Mouse (Mus musculus) left cerebral cortex, postnatal 14 days (tissue): ENCODE data around the gene Auts2. TPM values are rescaled to one million over a fixed set of nuclear protein-coding genes. Genes with fewer than 3 reads are reported as not detected.

Experiments
- DNase-seq, 2 experiments: peaks; one replicate each; pipeline ENCODE4 v3.0.0; 2021 to 2022; ENCODE audit warnings: low spot score in 2 of 2, mixed read lengths in 1 of 2
- intact Hi-C: fragments of 180-260 bp; cut with DNase I; formaldehyde crosslinking; loops from one replicate; pipeline ENCODE4 v1.15.1; 2025
- total RNA-seq, 2 experiments: library from RNA; stranded (reverse); gene quantifications; 2 replicates each; pipeline ENCODE4 v1.2.3; 2021

Auts2 gene
- total RNA-seq, 2 experiments from 2014 or later = 88.7 to 96.9 TPM

- intact Hi-C loops = loop anchor here (5.0 to 10.0 kb wide), 3 partner anchors 312 to 1565 kb away; partner anchors contain the start of gene Auts2
- peak; percentile 72 to 78 for DNase-seq
Observed at GRCm38 (mm10) chr5:132229644-132230357, 313.3 kb downstream of the Auts2 start.

DNA sequence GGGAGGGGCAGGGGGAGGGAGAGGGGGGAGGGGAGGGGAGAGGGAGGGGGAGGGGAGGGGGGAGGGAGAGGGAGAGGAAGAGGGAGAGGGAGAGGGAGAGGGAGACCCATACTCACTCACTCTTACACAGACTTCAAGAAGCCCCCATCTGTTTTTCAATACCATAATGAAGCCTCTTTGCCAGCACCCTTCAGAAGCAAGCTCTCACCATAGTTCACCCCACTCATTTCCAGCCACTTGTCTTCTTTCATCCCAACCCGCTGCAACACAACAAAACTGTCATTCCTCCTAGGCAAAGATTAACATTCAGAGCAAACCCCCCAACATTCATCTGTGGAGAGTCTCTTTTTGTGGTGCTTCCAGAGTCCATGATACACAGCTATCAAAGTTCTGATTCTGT is 314.1 kb downstream of the Auts2 start:
- DNase-seq = no peak
- intact Hi-C loops = no loop called here

GRCm38 (mm10) chr5:132220376-132220930 is 322.7 kb downstream of the Auts2 start:
- intact Hi-C loops = no loop called here
- DNase-seq = no peak

DNA sequence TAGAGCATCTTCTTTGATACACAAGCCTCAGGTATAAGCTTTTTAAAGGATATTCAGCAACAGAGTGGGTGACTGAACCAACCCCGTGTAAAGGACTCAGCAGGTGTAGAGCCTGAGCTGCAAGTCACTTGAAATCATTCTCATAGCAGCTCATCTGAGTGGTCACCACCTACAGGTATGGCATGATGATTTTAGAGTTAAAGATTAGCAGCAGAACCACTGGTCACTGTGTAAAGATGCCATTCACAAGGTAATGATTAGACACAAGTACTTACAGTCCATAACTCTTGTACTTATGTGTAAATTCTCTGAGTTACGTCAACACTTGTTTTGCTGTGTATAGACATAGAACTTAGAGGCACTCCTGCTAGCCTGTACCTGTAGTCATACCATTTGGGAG is 327.0 kb downstream of the Auts2 start:
- intact Hi-C loops = no loop called here
- no peak for DNase-seq

- DNase-seq = no peak
- intact Hi-C loops = no loop called here
Observed at GRCm38 (mm10) chr5:132212446-132212845, 330.7 kb downstream of the Auts2 start.

GRCm38 (mm10) chr5:132209694-132210093 is 333.4 kb downstream of the Auts2 start:
- intact Hi-C loops = no loop called here
- DNase-seq = no peak

DNA sequence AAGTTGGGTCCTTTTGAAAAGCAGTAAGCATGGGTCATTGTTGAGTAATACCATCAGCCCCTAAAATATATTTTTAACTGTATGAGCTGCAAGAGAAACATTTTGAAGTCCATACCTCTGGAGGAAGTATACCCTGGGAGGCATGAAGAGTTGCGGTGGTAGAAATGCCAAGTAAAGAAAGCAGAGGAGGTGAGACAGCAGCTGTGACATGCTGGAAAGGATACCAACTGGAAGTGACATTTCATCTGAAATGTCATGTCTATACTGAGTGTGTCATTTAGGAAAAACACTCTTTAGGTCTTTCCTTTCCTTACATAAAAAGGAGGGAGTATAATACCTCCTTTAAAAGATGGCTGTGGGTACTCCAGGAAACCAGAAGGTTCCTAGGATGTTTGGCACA is 336.9 kb downstream of the Auts2 start:
- peak in 1 of 2 experiments; percentile 18 for DNase-seq

GRCm38 (mm10) chr5:132203846-132204245 is 339.3 kb downstream of the Auts2 start:
- intact Hi-C loops = no loop called here
- DNase-seq = no peak

More for the DNA sequence above, 336.9 kb downstream of the Auts2 start:
- intact Hi-C loops = no loop called here

DNA sequence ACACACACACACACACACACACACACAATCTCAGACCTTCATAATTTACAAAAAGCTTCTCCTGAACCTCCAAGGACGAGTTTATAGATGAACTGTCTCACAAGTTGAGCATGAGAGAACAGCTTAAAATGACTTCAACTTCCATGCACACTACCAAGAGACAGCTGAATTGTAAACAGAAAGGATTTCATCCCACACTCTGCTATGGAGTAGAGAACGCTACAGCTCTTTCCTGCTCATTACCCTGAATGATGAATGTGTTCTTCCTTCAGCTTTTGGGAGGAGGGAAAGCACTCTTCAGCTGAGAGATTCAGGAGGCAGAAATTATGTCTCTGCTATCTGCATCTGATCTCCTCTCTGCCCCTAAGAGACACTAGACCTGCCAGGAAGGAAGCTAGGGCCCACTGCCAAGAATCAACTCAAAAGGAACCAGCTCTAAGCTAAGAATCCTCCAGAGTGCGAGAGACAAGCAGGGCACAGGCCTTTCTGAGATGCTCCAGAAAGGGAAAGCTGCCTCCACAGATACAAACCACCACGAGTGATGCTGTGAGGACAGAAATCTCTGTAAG is 342.0 kb downstream of the Auts2 start:
- intact Hi-C loops = no loop called here
- peak in 1 of 2 experiments; percentile 23 for DNase-seq

- intact Hi-C loops = no loop called here
- no peak for DNase-seq
Observed at GRCm38 (mm10) chr5:132200595-132200994, 342.5 kb downstream of the Auts2 start.

- intact Hi-C loops = no loop called here
- DNase-seq = no peak
Observed at GRCm38 (mm10) chr5:132195048-132195533, 348.1 kb downstream of the Auts2 start.

DNA sequence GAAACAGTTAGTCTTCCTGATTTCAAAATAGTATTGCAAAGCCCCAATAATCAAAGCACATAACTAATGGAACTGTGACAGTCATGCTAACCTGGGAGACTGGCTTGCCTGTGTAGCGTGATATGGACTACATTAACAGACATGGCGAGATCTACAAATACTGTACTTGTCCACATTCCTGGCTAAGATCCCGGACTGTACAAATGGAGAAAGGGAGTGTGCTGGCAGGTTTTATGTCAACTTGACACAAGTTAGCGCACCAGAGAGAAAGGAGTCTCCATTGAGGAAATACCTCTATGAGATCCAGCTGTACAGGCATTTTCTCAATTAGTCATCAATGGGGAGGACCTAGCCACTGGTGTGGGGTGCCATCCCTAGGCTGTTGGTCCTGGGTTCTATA is 353.0 kb downstream of the Auts2 start:
- intact Hi-C loops = no loop called here
- DNase-seq = no peak

DNA sequence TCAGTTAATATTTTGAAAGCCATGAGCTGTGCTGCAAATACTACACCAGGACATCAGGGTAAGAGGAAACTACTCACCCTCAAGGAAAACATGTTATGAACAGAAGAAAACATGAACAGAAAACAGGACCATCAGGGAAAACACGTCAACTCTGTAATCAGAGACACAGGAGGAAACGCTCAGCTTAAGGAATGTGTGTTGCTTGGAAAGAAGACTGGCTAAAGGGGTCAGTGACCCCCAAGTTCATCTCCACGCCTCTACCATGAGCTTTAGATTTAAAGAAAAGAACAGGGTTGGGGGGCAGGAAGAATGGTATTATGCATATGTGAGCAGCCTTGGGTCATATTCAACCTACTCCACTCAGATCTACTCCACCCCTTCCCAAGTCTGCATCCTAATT is 356.5 kb downstream of the Auts2 start:
- DNase-seq = no peak
- intact Hi-C loops = no loop called here

- intact Hi-C loops = no loop called here
- no peak for DNase-seq
Observed at GRCm38 (mm10) chr5:132186221-132186620, 356.9 kb downstream of the Auts2 start.

DNA sequence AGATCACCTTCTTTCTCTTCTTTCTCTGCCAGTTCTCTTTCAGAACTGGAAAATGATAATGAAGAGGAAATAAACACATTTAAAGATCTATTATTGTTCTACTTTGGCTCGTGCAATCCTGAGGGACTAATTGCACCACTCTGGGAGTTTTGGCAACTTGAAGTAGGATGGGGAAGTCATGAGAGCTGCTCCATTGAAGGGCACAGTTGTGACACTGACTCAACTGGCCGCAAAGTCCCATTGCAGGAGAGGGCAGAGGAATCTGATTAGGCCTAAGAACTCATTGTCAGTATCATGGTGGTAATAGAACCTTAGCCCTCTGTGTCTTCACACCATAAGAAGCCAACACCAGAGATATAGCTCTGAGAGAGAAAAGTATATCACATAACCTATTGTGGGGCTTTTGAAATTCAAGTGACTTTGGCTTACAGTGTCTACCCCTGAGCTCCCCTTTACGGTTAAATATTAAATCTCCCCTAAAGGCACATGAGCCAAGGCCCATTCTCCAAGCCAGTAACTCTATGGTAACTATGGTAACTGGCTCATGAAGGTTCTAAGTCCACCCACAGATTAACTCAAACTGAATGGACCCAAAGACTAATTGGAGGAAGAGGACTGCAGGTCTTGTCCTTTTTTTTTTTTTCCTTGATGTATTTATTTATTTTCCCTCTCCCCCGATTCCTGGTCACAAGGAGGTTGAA is 358.6 kb downstream of the Auts2 start:
- DNase-seq = no peak
- intact Hi-C loops = no loop called here

DNA sequence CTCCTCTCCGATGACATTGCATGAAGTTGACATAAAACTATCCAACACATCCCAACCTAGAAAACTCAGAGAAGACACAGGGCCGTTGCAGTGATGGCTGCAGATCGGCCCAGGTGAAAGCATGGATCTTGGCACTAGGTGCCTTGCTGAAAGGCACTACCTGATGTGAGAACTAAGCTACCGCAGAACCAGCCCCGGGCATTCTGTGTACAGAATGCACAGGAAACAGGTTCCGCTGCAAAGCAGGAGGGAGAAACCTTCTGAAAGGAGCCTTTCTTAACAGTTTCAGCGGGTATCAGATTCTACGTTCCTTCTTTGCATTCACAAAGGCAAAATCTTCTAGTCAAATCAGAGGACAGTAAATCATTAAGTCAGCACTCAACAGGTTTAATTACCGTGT is 361.1 kb downstream of the Auts2 start:
- no peak for DNase-seq
- intact Hi-C loops = no loop called here

DNA sequence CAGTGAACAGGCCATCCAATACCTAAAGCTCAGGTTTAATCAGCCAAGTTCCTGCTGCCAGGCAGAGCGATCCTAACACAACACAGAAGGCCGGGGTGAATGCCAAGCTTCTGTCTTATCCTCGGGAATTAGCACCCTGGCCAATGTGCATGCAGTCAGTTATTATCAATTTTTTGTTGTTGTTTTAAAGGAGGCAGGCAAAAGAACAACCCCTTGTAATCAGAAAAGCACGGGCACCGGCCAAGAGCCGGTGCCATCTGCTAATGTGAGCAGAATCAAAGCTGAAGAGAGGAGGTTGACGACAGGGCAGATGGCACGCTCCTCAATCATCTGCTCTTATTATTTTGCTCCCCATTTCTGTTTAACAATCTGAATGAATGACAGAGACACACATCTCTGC is 373.1 kb downstream of the Auts2 start:
- intact Hi-C loops = no loop called here
- no peak for DNase-seq

DNA sequence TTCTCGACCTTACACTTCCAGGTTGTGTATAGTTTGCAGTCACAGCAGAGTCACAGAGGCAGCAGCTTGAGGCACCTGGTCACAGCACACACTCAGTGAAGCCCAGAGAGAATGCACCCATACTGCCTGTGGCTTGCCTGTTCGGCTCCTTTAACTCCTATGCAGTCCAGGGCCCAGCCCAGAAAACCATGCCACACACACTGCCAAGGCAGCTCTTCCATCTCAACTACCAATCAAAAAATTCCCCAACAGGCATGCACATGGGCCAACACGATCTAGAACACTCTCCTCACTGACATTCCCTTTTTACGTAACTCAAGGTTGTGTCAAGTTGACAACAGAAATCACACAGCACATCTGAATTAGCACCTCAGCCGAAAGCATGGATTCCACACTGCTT is 374.3 kb downstream of the Auts2 start:
- peak in 1 of 2 experiments; percentile 12 for DNase-seq
- intact Hi-C loops = no loop called here

GRCm38 (mm10) chr5:132168224-132168623 is 374.9 kb downstream of the Auts2 start:
- DNase-seq = no peak
- intact Hi-C loops = no loop called here

GRCm38 (mm10) chr5:132166559-132166958 is 376.6 kb downstream of the Auts2 start:
- intact Hi-C loops = no loop called here
- DNase-seq = no peak
